Mouse (Mus musculus): ENCODE measurements around the gene Bcl2l15. TPM values are rescaled to one million over a fixed set of nuclear protein-coding genes. Genes with fewer than 3 reads are reported as not detected.
A peak's percentile ranks its signal among the peaks of the same experiment; 100 is the strongest.

The Bcl2l15 gene
- polyA plus RNA-seq, 1 experiment, result 0.18 TPM

DNA sequence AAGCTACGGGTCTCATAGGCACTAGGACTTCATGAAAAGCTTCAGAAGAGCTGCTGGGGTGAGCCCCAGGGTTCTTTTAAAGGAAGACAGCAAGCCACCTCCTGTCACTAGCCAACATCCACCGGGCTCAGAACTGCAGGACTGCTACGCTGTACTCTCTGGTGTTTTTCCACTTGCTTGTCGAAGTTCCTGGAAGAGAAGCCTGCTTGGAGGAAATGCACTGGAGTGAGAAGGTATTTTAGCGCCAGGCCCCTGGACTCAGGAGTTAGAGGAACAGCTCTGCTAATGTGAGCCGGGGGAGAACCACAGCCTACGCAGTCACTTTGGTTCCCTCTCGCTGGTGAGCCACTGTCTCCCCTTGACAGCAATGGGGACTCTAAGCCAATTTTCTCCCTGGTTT is 29.5 kb upstream of the Bcl2l15 start:
- H3K27me3 ChIP-seq (ENCODE audit: control insufficient read depth, insufficient read depth, low read length), result no peaks in the 10 kb centered on the region
- no peak overlapping the region for H3K4me3 ChIP-seq (ENCODE audit: extremely low read depth, insufficient read depth, insufficient read length)
- DNase-seq (ENCODE audit: low read depth in 1 of 2, low spot score in 2 of 2), result no peak
- 26% methylated on average over 8 of the region's 8 CpGs for WGBS
- TF ChIP-seq CTCF (IDR thresholded peaks at IDR 0.05; ENCODE audit: extremely low read depth, insufficient read depth, insufficient read length, insufficient replicate concordance) (no peak), POLR2A (IDR thresholded peaks at IDR 0.05; ENCODE audit: low read depth, low read length) (no peak)
- H3K36me3 ChIP-seq (ENCODE audit: control insufficient read depth, insufficient read depth, low read length), result peaks cover 17% of the 10 kb centered on the region
- peak overlapping the region; percentile 79 for H3K27ac ChIP-seq (ENCODE audit: insufficient read depth, low read length)
- H3K4me1 ChIP-seq (ENCODE audit: control insufficient read depth, insufficient read depth, insufficient read length), result peaks cover 23% of the 10 kb centered on the region; the same call in 1 of the 2 replicates

DNA sequence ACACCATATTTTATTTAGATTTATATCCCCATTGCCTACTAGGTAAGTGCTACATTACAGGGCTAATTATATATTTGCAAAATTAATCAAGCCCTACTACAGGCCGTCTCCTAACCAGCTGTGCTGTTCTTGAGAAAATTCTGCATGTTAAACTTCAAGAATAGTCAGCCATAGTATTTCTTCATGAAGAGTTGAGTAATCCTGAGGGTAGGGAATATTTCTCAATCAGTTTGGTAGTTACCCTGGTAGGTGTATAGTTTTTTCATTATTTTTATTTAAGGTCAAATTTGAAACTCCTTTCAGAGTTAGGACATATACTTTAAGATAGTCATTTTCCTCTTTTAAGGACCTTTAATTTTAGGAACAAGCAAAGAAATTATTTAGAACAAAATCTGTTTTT is 26.7 kb upstream of the Bcl2l15 start:
- no peak overlapping the region for H3K27ac ChIP-seq (ENCODE audit: insufficient read depth, low read length)
- peaks cover 25% of the 10 kb centered on the region; the same call in 1 of the 2 replicates for H3K4me1 ChIP-seq (ENCODE audit: control insufficient read depth, insufficient read depth, insufficient read length)
- peaks cover 17% of the 10 kb centered on the region for H3K36me3 ChIP-seq (ENCODE audit: control insufficient read depth, insufficient read depth, low read length)
- H3K27me3 ChIP-seq (ENCODE audit: control insufficient read depth, insufficient read depth, low read length), result no peaks in the 10 kb centered on the region
- 96% methylated on average over 1 of the region's 1 CpGs for WGBS
- TF ChIP-seq POLR2A (IDR thresholded peaks at IDR 0.05; ENCODE audit: low read depth, low read length) (no peak), CTCF (IDR thresholded peaks at IDR 0.05; ENCODE audit: extremely low read depth, insufficient read depth, insufficient read length, insufficient replicate concordance) (no peak)
- H3K4me3 ChIP-seq (ENCODE audit: extremely low read depth, insufficient read depth, insufficient read length), result no peak overlapping the region
- DNase-seq (ENCODE audit: low read depth in 1 of 2, low spot score in 2 of 2), result no peak

DNA sequence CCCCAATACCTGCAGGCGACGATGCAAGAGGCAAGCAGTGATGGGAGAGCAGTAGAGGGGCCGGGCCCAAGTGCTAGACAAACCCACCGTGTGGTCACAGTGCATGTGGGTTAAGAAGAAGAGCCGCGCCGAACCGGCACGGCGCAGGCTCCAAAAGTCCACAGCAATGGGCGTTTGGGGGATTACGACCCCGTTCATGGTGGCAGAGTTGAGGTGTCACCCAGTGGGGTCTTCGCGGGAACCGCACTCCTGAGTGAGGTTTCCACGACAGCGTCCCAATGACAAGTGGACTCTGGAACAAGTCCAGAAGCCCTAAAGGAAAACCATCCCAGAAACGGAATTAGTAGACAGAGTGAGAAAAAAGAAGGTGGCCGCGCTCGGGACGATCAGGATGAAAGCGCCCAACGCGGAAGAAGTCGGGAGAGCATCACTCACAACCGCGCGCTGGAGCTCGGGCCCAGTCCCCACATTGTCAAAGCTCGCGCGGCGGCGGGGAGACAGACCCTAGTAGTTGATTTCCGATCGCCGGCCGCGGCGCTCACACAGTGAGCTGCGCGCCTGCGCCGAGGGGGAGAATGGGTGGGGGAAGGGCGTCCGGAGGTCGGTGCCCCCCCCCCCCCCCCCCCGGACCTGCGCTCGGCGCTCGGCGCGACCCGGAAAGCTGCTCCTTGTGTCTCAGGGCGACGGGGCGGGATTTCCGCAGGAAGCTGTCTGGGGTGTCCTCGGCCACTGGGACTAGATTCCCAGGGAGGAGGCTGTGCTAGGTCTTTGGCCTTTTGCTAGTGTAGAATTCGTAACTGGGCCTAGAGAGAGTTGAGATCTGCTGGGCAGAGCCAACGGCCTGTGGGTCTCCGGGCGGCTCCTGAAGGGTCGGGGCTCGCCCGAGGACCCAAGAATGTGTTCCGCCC is 23.3 kb upstream of the Bcl2l15 start, which contains the start of the genes Dclre1b, Ap4b1 and Gm43064:
Dclre1b (minus strand) TSS at position 554 of the 908 bp plus-strand sequence.
Ap4b1 (plus strand) TSS at position 630 of the 908 bp plus-strand sequence.
Gm43064 (plus strand) TSS at position 683 of the 908 bp plus-strand sequence.
- peaks cover 8% of the 10 kb centered on the region for H3K36me3 ChIP-seq (ENCODE audit: control insufficient read depth, insufficient read depth, low read length)
- peak; percentile 73 for TF ChIP-seq POLR2A (IDR thresholded peaks at IDR 0.05; ENCODE audit: low read depth, low read length)
- no peak for TF ChIP-seq CTCF (IDR thresholded peaks at IDR 0.05; ENCODE audit: extremely low read depth, insufficient read depth, insufficient read length, insufficient replicate concordance)
- peak within 1 kb of the TSS; percentile 77 for H3K4me3 ChIP-seq (ENCODE audit: extremely low read depth, insufficient read depth, insufficient read length)
- WGBS, result under 1% methylated on average over 64 of the region's 70 CpGs
- H3K27ac ChIP-seq (ENCODE audit: insufficient read depth, low read length), result peak within 1 kb of the TSS; percentile 92
- H3K4me1 ChIP-seq (ENCODE audit: control insufficient read depth, insufficient read depth, insufficient read length), result peaks cover 3% of the 10 kb centered on the region; the same call in 1 of the 2 replicates
- no peaks in the 10 kb centered on the region for H3K27me3 ChIP-seq (ENCODE audit: control insufficient read depth, insufficient read depth, low read length)
- DNase-seq (ENCODE audit: low read depth in 1 of 2, low spot score in 2 of 2), result peak; percentile 82 to 89

DNA sequence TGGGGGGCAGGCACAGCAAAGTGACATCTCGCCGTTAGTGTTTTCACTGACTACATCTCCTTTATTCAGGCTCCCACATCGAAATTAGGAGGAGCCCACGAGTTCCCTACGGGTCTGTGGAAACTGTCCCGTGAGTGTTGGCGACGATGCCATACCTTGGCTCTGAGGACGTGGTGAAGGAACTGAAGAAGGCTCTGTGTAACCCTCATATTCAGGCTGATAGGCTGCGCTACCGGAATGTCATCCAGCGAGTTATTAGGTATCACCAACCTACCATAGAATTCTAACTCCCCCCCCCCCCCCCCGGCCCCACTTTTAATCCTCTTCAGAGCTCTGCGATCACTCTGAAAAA is 22.6 kb upstream of the Bcl2l15 start:
- 3% methylated on average over 14 of the region's 14 CpGs for WGBS
- Histone ChIP-seq H3K4me3 (ENCODE audit: extremely low read depth, insufficient read depth, insufficient read length) (peak overlapping the region; percentile 71), H3K27me3 (ENCODE audit: control insufficient read depth, insufficient read depth, low read length) (no peaks in the 10 kb centered on the region), H3K4me1 (ENCODE audit: control insufficient read depth, insufficient read depth, insufficient read length) (peaks cover 3% of the 10 kb centered on the region; the same call in 1 of the 2 replicates), H3K36me3 (ENCODE audit: control insufficient read depth, insufficient read depth, low read length) (peaks cover 8% of the 10 kb centered on the region), H3K27ac (ENCODE audit: insufficient read depth, low read length) (peak overlapping the region; percentile 92)
- DNase-seq (ENCODE audit: low read depth in 1 of 2, low spot score in 2 of 2), result no peak
- no peak for TF ChIP-seq POLR2A (IDR thresholded peaks at IDR 0.05; ENCODE audit: low read depth, low read length)
- no peak for TF ChIP-seq CTCF (IDR thresholded peaks at IDR 0.05; ENCODE audit: extremely low read depth, insufficient read depth, insufficient read length, insufficient replicate concordance)

DNA sequence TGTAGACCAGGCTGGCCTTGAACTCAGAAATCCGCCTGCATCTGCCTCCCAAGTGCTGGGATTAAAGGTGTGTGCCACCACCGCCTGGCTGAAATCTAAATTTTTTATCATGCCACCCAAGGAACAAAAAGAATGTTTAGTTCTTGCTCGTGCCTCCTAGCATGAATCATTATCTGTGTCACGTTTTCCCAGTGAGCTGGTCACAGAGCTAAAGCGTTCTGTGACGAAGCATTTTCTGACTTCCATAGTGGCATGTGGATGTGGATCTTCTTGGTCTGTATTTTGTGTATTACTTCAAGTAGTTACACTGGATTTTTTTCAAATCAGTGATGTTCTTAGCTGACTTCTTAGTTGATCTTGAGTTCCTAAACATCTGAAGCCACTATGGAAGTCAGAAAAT is 21.4 kb upstream of the Bcl2l15 start:
- 88% methylated on average over 6 of the region's 6 CpGs for WGBS
- Histone ChIP-seq H3K27ac (ENCODE audit: insufficient read depth, low read length) (no peak overlapping the region), H3K36me3 (ENCODE audit: control insufficient read depth, insufficient read depth, low read length) (peaks cover 14% of the 10 kb centered on the region)

DNA sequence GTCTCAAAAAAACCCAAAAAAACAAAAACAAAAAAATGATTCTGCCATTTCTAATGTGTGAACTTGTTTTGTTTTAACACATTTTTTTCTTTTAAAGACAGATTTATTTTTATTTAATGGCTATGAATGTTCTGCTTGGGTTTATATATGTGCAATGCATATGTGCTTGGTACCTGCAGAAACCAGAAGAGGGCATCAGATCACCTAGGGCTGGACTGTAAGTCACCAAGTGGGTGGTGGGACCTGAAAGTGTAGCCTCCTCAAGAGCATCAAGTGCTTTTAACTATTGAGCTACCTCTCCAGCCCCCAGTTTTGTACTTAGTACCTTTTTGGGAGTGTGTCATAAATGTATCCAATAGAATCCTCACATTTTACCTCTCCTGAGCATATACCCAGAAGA is 4.9 kb upstream of the Bcl2l15 start:
- peaks cover 3% of the 10 kb centered on the region for H3K4me1 ChIP-seq (ENCODE audit: control insufficient read depth, insufficient read depth, insufficient read length)
- no peak overlapping the region for H3K27ac ChIP-seq (ENCODE audit: insufficient read depth, low read length)
- H3K4me3 ChIP-seq (ENCODE audit: extremely low read depth, insufficient read depth, insufficient read length), result no peak overlapping the region
- H3K27me3 ChIP-seq (ENCODE audit: control insufficient read depth, insufficient read depth, low read length), result no peaks in the 10 kb centered on the region
- no peak for DNase-seq (ENCODE audit: low read depth in 1 of 2, low spot score in 2 of 2)
- H3K36me3 ChIP-seq (ENCODE audit: control insufficient read depth, insufficient read depth, low read length), result peaks cover 4% of the 10 kb centered on the region; the same call in 1 of the 2 replicates
- TF ChIP-seq CTCF (IDR thresholded peaks at IDR 0.05; ENCODE audit: extremely low read depth, insufficient read depth, insufficient read length, insufficient replicate concordance) (peak; percentile 21; the same call in 1 of the 2 replicates), POLR2A (IDR thresholded peaks at IDR 0.05; ENCODE audit: low read depth, low read length) (no peak)

More for the DNA sequence above, 21.4 kb upstream of the Bcl2l15 start:
- no peaks in the 10 kb centered on the region for H3K27me3 ChIP-seq (ENCODE audit: control insufficient read depth, insufficient read depth, low read length)
- DNase-seq (ENCODE audit: low read depth in 1 of 2, low spot score in 2 of 2), result no peak
- TF ChIP-seq POLR2A (IDR thresholded peaks at IDR 0.05; ENCODE audit: low read depth, low read length) (no peak), CTCF (IDR thresholded peaks at IDR 0.05; ENCODE audit: extremely low read depth, insufficient read depth, insufficient read length, insufficient replicate concordance) (no peak)
- H3K4me3 ChIP-seq (ENCODE audit: extremely low read depth, insufficient read depth, insufficient read length), result no peak overlapping the region
- H3K4me1 ChIP-seq (ENCODE audit: control insufficient read depth, insufficient read depth, insufficient read length), result peaks cover 3% of the 10 kb centered on the region; the same call in 1 of the 2 replicates
